Mouse (Mus musculus): ENCODE results near the gene Sppl2b. TPM values are rescaled to one million over a fixed set of nuclear protein-coding genes. Genes with fewer than 3 reads are reported as not detected.

The Sppl2b gene
- polyA plus RNA-seq, 1 experiment = 33.4 TPM

DNA sequence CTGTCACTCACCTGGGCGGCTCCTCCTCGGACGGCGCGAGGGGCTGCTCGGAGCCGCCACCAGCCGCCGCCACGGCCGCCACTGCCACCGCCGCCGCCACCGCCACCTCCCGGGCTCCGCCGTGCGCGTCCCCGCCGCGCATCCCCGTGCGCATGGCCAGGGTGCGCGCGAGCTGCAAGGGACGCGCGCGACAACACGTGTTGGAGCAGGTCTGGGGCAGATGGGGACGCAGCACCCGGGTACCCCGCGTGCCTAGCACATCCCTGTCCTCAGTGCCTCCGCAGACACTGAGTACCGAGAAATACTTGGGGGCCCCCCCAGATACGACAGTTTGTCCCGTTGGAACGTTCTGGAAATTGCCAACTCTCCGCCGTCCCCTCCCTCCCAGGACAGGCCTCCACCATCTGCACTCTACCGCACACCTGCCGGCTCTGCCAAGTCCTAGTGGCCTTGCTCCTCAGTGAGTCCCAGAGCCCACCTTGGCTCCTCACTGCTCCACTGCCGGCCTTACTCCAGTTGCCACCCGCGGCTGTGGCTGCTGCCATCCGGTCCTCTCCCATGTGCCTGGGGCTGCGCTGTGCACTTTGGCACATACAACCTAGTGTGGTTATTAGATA is 11.0 kb upstream of the Sppl2b start, which contains the start of gene Lingo3:
Lingo3 (minus strand) TSS at position 109 of the 617 bp plus-strand sequence.
- Histone ChIP-seq H3K27me3 (replicated peaks) (peaks cover 78% of the 10 kb centered on the region), H3K4me1 (peaks cover 31% of the 10 kb centered on the region), H3K4me3 (replicated peaks) (peak within 1 kb of the TSS; percentile 82), H3K36me3 (replicated peaks; ENCODE audit: low read length) (no peaks in the 10 kb centered on the region), H3K9me3 (no peaks in the 10 kb centered on the region)
- TF ChIP-seq FLI1 (IDR thresholded peaks at IDR 0.05; ENCODE audit: low read length) (no peak), GATA1 (IDR thresholded peaks at IDR 0.05; ENCODE audit: borderline replicate concordance, low read length) (no peak)

DNA sequence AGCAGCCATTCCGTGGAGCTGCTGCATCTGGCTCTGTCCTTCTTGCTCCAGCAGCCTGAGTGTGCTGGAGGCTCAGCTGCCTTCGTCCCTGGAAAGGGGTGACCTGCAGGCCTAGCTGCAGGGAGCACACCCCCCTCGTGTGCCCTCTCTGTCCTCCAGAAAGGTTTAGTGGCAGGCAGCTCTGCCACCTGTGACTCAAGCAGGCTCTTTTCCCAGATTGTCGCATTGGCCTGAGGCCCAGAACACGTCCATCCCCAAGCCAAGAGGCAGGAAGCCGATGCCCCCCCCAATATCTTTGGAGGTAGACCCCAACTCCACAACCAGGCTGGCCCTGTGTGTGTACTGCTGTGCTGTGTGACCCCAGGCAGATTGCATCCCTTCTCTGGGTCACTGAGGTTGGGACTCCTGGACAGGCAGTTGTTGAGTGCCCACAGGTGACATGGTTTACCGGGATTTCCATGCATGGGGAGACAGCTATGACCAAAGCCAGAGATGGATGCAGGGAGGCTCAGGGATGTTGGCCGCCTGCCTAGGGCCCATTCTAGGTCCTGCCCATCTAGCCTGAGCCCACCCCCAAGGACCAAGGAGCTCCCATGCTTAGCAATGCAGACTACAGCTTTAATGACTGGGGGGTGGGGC is 9.9 kb upstream of the Sppl2b start:
- Histone ChIP-seq H3K4me3 (replicated peaks) (no peak overlapping the region), H3K9me3 (no peaks in the 10 kb centered on the region), H3K36me3 (replicated peaks; ENCODE audit: low read length) (peaks cover 3% of the 10 kb centered on the region), H3K27me3 (replicated peaks) (peaks cover 71% of the 10 kb centered on the region), H3K4me1 (peaks cover 31% of the 10 kb centered on the region)
- no peak for TF ChIP-seq GATA1 (IDR thresholded peaks at IDR 0.05; ENCODE audit: borderline replicate concordance, low read length)
- TF ChIP-seq FLI1 (IDR thresholded peaks at IDR 0.05; ENCODE audit: low read length) = no peak

- peaks cover 66% of the 10 kb centered on the region for H3K27me3 ChIP-seq (replicated peaks)
- H3K36me3 ChIP-seq (replicated peaks; ENCODE audit: low read length) = peaks cover 8% of the 10 kb centered on the region
- peaks cover 30% of the 10 kb centered on the region for H3K4me1 ChIP-seq
- TF ChIP-seq GATA1 (IDR thresholded peaks at IDR 0.05; ENCODE audit: borderline replicate concordance, low read length) (no peak), FLI1 (IDR thresholded peaks at IDR 0.05; ENCODE audit: low read length) (no peak)
- no peak overlapping the region for H3K4me3 ChIP-seq (replicated peaks)
- no peaks in the 10 kb centered on the region for H3K9me3 ChIP-seq
These were observed 9.3 kb upstream of the Sppl2b start for GRCm38 (mm10) chr10:80845732-80846131.

GRCm38 (mm10) chr10:80848571-80848970 is 6.5 kb upstream of the Sppl2b start:
- no peak for TF ChIP-seq FLI1 (IDR thresholded peaks at IDR 0.05; ENCODE audit: low read length)
- no peak for TF ChIP-seq GATA1 (IDR thresholded peaks at IDR 0.05; ENCODE audit: borderline replicate concordance, low read length)
- Histone ChIP-seq H3K27me3 (replicated peaks) (peaks cover 37% of the 10 kb centered on the region), H3K4me1 (peaks cover 38% of the 10 kb centered on the region), H3K9me3 (no peaks in the 10 kb centered on the region), H3K4me3 (replicated peaks) (peak overlapping the region; percentile 71), H3K36me3 (replicated peaks; ENCODE audit: low read length) (peaks cover 34% of the 10 kb centered on the region)

DNA sequence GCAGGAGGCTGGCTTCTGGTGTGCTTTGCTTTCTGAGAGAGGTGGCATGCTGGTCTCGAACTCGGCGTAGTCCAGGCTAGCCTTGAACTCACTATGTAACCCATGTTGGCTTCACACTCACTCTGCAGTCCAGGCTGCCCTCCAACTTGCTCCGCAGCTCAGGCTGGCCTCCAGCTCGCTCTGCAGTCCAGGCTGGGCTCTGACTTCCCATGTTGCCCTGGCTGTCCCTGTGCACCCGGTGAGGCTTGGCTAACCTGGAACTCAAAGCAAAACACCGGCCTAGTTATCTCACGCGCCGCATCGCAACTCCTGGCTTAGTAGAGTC is 636 bp downstream of the Sppl2b start:
- H3K4me3 ChIP-seq (replicated peaks) = peak overlapping the region; percentile 100
- peaks cover 41% of the 10 kb centered on the region for H3K36me3 ChIP-seq (replicated peaks; ENCODE audit: low read length)
- no peaks in the 10 kb centered on the region for H3K27me3 ChIP-seq (replicated peaks)
- peaks cover 69% of the 10 kb centered on the region for H3K4me1 ChIP-seq
- TF ChIP-seq FLI1 (IDR thresholded peaks at IDR 0.05; ENCODE audit: low read length) = no peak
- no peak for TF ChIP-seq GATA1 (IDR thresholded peaks at IDR 0.05; ENCODE audit: borderline replicate concordance, low read length)
- H3K9me3 ChIP-seq = no peaks in the 10 kb centered on the region

- peak overlapping the region; percentile 100 for H3K4me3 ChIP-seq (replicated peaks)
- H3K4me1 ChIP-seq = peaks cover 75% of the 10 kb centered on the region
- H3K27me3 ChIP-seq (replicated peaks) = no peaks in the 10 kb centered on the region
- TF ChIP-seq FLI1 (IDR thresholded peaks at IDR 0.05; ENCODE audit: low read length) = no peak
- TF ChIP-seq GATA1 (IDR thresholded peaks at IDR 0.05; ENCODE audit: borderline replicate concordance, low read length) = no peak
- no peaks in the 10 kb centered on the region for H3K9me3 ChIP-seq
- H3K36me3 ChIP-seq (replicated peaks; ENCODE audit: low read length) = peaks cover 42% of the 10 kb centered on the region
These were observed 1.2 kb downstream of the Sppl2b start for GRCm38 (mm10) chr10:80856267-80856666.

DNA sequence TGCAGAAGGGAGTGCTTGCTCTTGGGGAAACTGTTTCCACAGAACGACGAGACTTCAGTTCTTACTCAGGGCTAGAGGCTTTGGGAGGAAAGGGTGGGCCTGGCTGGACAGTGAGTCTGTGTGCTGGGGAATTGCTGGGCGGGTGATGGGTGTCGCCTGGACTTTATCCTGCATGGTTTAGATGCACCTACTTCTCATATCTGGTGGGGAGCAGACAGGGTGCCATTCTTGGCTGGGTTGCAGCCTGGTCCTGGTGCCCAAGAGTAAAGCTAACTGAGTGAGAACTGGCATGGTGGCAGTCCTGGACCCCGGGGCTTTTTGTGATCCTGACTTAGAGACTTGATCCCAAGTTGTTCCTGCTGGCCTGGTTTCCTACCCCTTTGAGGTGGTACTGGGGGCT is 1.8 kb downstream of the Sppl2b start:
- no peak for TF ChIP-seq FLI1 (IDR thresholded peaks at IDR 0.05; ENCODE audit: low read length)
- no peak for TF ChIP-seq GATA1 (IDR thresholded peaks at IDR 0.05; ENCODE audit: borderline replicate concordance, low read length)
- peak overlapping the region; percentile 47 for H3K4me3 ChIP-seq (replicated peaks)
- no peaks in the 10 kb centered on the region for H3K27me3 ChIP-seq (replicated peaks)
- no peaks in the 10 kb centered on the region for H3K9me3 ChIP-seq
- peaks cover 74% of the 10 kb centered on the region for H3K4me1 ChIP-seq
- peaks cover 42% of the 10 kb centered on the region for H3K36me3 ChIP-seq (replicated peaks; ENCODE audit: low read length)

GRCm38 (mm10) chr10:80857386-80857785 is 2.3 kb downstream of the Sppl2b start:
- Histone ChIP-seq H3K4me3 (replicated peaks) (no peak overlapping the region), H3K36me3 (replicated peaks; ENCODE audit: low read length) (peaks cover 42% of the 10 kb centered on the region), H3K27me3 (replicated peaks) (no peaks in the 10 kb centered on the region), H3K4me1 (peaks cover 71% of the 10 kb centered on the region), H3K9me3 (no peaks in the 10 kb centered on the region)
- no peak for TF ChIP-seq FLI1 (IDR thresholded peaks at IDR 0.05; ENCODE audit: low read length)
- no peak for TF ChIP-seq GATA1 (IDR thresholded peaks at IDR 0.05; ENCODE audit: borderline replicate concordance, low read length)

GRCm38 (mm10) chr10:80857848-80858247 is 2.8 kb downstream of the Sppl2b start:
- H3K36me3 ChIP-seq (replicated peaks; ENCODE audit: low read length) = peaks cover 44% of the 10 kb centered on the region
- no peak overlapping the region for H3K4me3 ChIP-seq (replicated peaks)
- TF ChIP-seq GATA1 (IDR thresholded peaks at IDR 0.05; ENCODE audit: borderline replicate concordance, low read length) (no peak), FLI1 (IDR thresholded peaks at IDR 0.05; ENCODE audit: low read length) (no peak)
- H3K27me3 ChIP-seq (replicated peaks) = no peaks in the 10 kb centered on the region
- H3K4me1 ChIP-seq = peaks cover 71% of the 10 kb centered on the region
- no peaks in the 10 kb centered on the region for H3K9me3 ChIP-seq

DNA sequence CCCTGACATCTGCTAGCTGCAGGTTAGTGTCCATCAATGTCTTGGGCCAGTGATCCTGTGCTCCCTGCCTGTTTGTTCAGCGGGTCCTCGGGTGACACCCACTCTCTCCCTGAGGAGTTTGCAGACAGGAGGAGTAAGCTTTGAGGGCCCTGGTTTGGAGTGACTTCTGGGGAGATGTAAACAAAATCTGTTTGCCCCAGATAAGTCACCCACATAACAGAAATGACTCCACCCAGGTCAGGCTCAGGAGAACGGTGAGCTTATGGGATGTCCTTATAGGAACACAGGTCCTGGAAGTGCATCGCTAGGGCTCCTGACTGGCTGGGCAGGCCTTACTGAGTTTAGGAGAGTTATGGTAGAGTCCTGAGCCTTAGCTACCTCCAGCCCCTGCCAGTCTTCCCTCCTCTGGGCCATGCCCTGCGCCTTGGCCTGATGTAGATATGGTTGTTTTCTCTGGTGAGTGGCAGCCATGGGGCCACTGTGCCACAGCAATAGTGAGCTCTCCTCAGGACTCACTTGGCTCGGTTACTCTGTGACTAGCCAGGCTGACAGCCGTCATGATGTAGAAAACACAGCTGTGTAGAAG is 3.4 kb downstream of the Sppl2b start:
- peaks cover 44% of the 10 kb centered on the region for H3K36me3 ChIP-seq (replicated peaks; ENCODE audit: low read length)
- no peaks in the 10 kb centered on the region for H3K27me3 ChIP-seq (replicated peaks)
- peaks cover 65% of the 10 kb centered on the region for H3K4me1 ChIP-seq
- H3K9me3 ChIP-seq = no peaks in the 10 kb centered on the region
- no peak for TF ChIP-seq GATA1 (IDR thresholded peaks at IDR 0.05; ENCODE audit: borderline replicate concordance, low read length)
- TF ChIP-seq FLI1 (IDR thresholded peaks at IDR 0.05; ENCODE audit: low read length) = no peak
- H3K4me3 ChIP-seq (replicated peaks) = no peak overlapping the region
